Mouse (Mus musculus) right cerebral cortex, postnatal 14 days (tissue): Measurements from ENCODE around the gene Lonp2.

Experiments used
- DNase-seq: peaks from one replicate; pipeline ENCODE4 v3.0.0; 2022

The Lonp2 gene

DNA sequence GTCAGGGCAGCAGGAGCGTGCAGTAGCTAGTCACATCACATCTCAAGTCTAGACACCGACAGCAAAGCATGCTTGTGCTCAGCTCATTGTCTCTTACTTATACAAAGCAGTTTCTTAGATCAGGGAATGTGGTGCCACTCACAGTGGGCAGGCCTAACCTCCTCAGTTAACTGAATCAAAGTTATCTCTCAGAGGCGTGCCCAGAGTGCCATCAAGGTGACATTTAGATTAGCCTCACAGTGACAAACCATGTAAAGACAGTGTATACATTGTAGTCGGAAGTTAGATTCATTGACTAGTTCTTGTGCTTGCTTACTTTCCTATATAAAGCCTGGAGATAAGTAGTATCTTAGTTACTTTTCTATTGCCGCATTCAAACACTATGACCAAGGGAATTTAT is 6.4 kb downstream of the Lonp2 start:
- DNase-seq = no peak

DNA sequence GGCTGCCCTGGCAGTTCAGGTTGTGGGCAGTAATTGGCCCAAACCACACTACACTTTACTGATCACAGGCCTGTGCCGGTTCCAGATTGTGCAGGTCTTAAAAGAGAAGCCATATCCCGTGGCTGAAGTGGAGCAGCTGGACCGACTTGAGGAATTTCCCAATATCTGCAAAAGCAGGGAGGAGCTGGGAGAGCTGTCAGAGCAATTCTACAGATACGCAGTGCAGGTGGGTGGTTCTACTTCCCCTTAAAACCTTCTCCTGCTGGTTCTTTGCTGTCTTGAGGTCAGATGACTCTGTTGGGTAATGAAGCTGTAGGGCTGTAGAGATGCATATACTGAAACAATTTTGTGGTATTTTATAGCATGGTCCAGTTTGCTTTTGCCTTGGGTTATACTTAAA is 7.6 kb downstream of the Lonp2 start:
- DNase-seq = no peak

DNA sequence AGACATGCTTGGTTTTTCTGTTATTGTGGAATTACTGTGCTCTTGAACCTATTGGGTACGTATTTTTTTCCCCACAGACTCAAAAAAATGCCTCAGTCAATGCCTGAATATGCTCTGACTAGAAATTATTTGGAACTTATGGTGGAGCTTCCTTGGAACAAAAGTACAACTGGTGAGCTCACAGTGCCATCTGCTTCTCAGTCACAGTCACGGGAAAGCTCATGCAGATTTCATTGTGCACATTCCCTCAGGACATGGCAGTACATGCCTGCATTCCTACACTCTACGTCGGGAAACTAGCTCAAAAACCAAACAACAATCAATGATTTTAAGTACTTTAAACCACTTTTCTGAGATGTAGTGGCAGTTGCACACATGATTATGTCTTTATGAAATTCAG is 14.0 kb downstream of the Lonp2 start:
- no peak for DNase-seq

DNA sequence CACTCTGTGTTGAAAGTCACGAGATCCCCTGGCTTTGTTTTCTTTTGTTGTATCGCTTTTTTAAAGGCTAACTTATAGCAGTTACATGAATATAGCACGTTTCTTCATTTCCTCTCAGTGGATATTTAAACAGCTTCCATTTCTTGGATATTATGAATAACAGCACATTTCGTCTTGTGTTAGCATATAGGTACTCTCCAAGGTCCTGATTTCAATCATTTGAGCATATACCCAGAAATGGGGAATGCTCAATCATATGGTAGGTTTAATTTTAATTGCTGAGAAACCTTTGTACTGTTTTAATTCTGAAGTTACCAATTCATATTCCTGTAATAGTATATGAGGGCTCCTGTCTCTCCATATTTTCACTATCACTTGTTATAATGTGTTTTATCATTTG is 15.1 kb downstream of the Lonp2 start:
- DNase-seq = no peak

DNA sequence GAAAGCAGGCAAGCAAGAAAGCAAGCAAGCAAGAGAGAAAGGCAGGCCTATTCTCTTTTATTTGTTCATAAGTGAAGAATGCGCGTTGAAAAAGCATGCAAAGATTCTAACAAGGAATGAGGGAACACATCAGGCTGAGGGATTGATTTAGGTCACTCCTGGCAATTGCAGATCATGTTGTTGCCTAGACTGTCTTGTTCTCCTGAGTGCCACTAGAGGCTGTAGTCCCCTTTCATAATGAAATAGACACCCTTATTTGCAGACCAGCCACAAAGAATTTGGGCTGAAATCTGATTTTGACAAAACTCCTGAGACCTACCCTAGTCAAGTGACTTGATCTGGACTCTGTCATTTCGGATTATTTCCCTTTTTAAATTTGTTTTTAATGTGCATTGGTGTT is 18.8 kb downstream of the Lonp2 start:
- DNase-seq = no peak

DNA sequence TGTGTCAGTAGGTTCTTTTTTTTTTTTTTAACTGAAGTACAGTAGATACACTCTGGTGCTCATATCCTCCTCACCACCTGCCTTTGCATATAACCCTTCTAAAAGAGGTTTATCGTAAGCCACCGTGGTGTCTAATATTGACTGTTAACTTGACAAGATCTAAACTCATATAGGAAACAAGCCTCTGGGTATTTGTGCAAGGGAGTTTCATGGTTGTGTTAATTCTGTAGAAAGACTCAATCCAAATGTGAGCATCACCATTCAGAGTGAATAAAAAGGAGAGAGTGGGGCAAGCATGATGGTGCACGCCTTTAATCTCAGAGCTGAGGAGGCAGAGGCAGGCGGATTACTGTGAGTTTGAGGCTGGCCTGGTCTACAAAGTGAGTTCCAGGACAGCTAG is 20.8 kb downstream of the Lonp2 start:
- no peak for DNase-seq

DNA sequence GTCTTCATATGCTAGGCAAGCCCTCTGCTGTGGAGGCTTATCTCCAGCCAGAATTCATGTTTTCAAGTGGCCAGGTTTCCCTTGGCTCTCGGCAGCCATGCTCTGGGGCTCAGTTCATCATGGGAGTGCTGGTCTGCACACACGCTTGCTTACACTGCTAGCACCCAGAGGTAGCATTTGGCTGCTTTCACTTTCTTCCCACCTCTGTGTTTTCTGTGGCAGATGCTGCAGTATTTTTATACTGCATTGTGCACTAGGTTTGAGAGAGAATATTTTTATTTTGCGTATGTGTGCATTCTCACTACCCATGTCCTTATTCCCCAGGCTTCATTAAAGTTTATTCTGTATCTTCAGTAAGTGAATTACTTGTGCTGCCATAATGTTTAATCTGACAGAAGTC is 23.9 kb downstream of the Lonp2 start:
- DNase-seq = no peak

DNA sequence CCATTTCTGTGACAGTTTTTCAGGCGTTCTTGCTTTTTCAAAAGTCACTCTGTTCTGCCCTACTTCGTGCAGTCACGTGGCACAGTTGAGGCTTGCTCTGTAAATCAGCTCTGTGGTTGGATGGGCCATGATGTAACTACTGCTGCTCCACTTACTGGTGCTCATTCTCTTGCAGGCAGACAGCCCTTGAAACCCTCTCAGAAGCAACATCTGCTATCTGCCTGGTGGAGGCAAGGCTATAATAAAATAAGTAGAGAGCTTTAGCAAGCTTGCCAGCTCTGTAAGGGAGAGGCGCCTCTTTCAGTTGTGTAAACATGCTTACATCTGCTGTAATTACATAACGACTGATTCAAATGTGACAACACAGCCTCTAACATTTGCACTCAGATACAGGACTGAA is 27.6 kb downstream of the Lonp2 start:
- DNase-seq = peak; percentile 34

DNA sequence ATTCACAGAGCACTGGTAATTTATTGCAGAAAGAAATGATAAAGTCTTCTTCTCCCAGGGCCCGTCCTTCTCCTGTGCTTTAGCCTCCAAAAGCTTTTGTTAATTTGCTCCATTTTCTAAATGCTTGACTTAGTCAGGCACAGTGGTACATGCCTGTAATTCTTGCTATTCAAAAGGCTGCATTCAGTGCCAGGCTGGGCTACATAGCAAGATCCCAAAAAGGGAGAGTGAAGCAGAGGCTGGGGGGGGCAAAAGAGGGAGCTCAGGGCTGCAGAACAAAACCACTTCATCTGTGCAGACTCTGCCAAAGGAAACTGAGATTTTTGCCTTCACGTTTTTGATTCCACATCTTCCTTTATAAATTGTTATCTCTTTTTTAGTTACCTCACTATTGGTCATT is 28.7 kb downstream of the Lonp2 start:
- peak; percentile 17 for DNase-seq

DNA sequence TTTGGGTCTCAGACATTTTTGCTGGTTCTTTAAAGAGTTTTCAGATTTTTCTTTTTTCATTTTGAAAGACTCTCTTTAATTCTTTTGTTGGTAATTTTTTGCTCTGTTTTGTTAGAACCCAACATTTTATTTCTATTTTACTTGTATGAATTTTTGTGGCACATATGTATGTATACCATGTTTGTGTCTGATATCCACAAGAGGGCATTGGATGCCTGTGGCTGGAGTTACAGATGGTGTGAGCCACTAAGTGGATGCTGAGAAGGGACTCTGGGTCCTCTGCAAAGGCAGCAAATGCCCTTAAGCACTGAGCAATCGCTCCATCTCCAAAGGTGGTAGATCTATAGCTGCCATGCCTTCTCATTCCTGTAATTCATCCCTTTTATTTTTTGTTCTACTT is 30.7 kb downstream of the Lonp2 start:
- no peak for DNase-seq

DNA sequence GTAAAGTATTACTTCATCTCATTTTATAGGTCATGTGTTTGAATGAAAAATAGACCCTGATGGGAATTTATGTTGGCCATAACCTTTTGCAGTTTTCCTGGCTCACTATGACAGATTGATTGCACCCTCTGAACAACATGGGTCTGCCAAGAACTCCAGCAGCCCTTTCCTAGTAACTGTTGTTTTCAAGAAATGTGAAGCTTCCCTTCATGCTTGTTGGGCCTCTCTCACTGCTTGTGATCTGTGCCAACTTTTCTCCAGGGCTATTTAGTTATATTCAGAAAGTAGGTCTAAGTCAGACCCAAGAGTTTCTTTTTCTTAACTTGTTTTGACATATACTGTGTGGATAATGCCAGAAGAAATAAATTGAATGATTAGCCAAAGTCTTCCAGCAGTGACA is 44.9 kb downstream of the Lonp2 start:
- no peak for DNase-seq

DNA sequence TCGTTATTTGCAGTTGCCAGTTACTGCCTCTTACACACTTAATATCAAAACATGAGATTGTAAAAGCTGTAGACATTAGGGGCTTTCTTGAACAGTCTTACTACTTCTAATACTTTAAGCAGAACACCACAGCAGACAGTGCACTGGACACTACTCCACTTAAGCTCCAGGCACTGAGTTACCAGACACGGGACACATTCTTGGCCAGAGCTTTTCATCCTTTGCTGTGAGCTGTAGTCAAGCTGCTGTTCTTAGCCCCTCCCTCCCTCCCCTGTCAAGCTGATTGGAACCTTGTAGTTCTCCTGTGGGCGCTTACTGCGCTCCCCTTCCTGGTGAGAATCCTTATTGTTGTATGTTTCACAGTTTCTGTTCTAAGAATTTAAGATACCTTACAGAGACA is 45.4 kb downstream of the Lonp2 start:
- no peak for DNase-seq

DNA sequence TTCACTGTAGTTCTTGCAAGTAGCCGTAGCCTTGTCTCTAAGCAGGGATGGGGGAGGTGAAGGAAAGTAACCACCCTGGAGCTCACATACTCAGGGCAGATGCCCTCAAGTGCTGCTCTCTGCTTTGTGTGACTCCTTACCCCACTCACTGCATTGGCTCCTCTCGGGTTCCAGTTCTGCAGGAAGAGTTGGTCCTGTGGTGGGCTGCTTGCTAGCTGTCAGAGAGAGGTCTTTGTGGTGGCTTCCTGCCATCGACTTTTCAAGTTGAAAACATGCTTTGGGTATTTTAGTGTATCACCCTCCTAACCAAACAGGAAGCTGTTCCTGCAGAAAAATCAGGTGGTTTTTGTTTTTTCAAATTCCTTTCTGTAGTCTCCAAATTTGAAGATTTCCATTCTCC is 62.8 kb downstream of the Lonp2 start:
- no peak for DNase-seq

DNA sequence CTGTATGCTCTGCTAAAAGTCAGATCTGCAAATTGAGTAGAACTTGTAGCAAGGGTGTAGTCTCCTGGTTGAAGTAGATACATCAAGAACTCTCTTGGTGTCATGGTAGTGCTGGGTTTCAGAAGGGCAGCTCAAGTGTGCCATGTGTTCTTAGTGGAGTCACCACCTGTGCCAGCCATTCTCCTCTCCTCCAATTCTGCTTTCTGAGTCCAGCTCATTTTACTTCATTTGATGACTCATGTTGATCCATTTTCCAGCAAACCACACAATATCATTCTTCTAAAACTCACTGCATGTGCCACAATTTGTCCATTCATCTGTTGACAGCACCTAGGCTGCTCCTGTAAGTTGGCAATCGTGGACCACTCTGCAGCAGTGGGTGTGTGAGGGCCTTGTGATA is 68.3 kb downstream of the Lonp2 start:
- no peak for DNase-seq

DNA sequence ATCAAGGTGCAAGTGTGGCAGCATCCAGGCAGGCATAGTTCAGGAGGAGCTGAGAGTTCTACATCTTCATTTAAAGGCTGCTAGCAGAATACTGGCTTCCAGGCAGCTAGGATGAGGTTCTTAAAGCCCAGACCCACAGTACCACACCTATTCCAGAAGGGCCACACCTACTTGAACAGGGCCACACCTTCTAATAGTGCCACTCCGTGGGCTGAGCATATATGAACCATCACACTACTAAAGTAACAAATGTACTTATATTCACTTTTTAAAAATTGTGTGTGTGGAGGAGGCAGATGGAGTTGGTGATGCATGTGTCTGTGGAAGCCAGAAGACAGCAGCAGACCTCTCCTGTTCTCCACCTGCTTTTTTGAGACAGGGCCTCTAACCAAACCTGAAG is 70.2 kb downstream of the Lonp2 start:
- DNase-seq = no peak

DNA sequence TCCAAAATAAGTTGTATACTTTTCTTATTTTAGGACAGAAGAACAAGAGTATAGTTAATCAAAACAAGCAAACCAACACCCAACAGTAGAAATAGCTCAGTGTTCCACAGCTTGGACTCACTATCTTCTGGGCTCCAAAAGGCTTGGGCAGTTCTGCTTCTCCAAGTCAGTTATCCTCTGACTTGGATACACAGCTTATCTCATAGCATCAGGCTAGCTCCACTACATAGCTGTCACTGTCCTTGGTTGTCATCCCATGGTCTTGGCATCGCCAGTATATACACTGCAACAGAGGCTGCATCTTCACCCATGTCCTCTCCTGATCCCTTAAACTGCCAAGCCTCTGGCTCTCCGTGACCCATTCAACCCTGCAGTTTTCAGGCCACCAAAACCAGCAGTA is 71.9 kb downstream of the Lonp2 start:
- DNase-seq = no peak

DNA sequence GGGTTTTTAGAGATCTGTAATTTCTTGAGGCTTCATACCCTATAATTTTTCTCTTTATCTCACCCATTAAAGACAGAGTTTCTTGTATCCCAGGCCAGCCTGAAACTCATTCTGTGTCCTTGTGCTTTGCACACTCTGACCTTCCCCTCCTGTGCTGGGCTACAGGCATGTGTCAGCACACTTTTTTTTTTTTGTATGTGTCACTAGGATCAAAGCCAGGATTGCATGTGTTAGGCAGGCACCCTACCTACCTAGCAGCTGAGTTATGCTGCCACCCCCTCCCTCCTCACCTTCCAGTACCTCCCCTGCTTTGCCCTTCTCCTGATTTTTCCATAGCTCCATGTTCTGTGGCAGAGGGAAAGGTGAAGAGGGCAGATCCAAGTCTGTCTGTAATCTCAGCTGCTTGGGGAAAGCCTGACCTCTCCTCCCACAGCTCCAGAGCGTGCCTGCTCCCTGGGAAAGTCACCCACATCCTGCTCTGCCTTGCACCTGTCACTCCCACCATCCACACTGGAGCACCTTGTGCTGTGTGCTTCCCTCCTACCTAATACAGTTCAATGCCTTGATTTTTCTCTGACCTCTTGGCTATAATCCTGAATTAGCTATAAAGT is 75.1 kb downstream of the Lonp2 start:
- DNase-seq = no peak

DNA sequence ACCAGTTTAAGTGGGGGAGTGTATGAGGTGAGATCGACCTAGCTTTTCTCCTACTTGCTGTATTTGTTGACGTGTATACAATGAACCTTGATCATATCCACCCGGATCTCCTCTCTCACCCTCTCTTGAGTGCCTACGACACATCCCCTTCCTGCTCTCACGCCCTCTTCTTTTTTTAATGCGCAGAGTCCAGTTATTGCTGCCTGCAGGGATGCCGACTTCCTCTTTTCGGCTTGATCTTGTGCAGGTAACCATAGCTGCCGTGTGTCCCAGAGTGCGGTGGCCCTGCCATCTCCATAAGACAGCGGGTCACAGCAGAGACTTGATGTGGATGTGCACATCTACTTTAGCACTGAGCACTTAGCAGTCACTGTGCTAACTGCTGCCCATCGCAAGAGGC is 75.6 kb downstream of the Lonp2 start:
- DNase-seq = no peak

DNA sequence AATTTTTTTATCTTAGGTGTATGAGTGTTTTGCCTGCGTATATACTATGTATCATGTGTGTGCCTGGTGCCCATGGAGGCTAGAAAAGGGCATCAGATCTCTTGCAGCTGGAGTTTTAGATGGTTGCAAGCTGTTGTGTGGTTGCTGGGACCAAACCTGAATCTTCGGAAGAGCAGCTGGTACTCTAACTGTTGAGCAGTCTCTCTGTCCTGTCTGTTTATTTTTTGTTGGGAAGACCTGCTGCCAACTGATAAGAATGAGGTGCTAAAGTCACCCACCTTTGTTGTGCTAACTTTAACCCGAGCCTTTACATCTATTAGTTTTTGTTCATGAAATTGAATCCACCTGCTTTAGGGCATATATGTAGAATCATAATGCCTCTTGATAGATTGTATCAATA is 78.6 kb downstream of the Lonp2 start:
- no peak for DNase-seq

DNA sequence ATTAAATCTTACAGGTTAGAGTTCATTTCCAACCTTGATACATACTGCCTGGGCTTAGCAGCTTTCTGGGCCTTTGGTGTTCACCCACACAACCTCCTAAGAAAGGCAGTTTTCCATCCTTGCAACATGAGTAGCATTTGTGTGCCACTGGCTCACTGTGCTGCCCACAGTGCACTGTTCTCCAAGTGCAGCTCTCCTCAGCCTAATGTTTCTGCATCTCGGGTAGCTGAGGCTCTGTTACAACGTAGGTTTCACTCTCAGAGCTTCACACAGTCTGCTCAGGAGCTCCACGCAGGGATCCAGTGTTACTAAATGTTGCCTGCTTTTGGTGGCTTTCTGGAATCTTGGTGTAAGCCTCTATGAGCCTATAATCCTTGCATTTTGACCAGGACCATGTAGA is 81.5 kb downstream of the Lonp2 start:
- no peak for DNase-seq

DNA sequence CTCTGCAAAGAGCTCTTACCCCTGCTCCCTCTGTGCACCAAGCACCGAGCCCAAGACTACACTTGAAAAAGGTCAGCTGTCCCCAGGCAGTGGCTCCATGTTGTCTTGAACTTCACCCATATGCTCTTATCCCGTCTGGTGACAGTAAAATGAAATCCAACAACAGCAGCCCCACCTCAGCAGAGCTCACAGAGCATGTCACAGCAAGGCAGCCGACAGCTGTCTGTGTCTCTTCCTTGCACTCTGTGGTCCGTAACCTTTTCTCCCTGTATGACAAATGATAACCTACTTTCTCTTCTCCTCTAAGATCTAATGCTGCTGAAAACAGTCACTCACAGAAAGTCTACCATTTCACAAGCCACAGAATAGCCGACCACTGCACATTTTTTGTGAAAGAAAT is 82.9 kb downstream of the Lonp2 start:
- DNase-seq = no peak

DNA sequence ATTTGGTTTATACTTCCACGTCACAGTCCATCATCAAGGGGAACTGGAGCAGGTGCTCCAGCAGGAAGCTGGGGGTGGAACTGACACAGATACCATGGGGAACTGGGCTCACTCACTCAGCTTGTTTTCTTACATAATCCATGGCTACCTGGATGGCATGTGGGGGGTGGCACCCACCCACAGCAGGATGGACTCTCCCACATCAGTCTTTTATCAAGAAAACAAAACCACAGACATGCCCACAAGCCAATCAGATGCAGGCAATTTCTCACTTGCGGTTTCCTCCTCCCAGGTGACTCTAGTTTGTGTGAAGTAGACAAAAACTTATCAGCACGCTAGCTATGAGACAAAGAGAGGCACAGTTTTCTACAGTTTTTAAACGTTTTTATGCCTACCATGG is 84.0 kb downstream of the Lonp2 start:
- no peak for DNase-seq

DNA sequence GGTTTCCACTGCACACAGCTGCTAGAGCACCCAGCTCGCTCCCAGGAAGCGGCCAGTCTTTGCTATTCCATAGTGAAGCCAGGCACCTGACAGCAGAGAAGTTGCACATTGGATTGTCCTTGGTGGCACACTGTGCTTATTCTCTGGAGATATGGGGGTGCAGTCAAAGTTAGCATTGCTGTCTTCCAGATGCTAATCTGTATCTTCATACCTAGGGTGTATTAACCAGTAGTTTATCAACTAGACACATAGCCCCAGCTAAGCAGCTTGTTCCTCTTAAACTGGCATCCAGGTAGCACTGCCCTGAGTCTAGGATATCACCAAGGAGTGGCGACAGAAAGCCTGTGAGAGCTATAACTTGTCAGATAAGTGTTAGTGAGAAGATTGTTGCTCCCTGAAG is 88.8 kb downstream of the Lonp2 start:
- DNase-seq = no peak

DNA sequence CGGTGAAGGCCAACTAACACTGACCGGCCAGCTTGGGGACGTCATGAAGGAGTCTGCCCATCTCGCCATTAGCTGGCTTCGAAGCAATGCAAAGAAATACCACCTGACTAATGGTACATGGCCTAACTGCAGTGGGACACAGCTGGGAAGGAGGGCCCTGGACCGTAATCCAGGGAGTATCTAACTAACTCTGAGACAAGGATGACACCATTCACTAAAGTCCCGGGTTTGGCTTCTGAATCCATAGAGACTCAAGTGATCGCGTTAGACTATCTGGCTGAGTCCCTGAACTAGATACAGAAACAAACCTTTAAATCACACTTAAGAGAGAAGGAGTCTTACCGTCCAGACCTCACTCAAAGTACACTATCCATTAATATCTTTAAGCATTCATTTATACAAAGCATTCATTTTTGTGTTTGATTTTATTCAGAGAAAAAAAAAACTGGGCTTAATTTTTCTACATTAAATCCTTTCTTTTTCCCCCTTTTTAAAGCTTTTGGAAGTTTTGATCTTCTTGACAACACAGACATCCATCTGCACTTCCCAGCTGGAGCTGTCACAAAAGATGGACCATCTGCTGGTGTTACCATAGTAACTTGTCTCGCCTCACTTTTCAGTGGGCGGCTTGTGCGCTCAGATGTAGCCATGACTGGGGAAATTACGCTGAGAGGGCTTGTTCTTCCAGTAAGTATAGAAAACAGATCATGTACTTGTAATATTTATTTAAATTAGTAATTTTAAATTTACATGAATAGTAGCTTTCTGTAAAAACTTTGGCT is 89.8 kb downstream of the Lonp2 start:
- peak; percentile 49 for DNase-seq

DNA sequence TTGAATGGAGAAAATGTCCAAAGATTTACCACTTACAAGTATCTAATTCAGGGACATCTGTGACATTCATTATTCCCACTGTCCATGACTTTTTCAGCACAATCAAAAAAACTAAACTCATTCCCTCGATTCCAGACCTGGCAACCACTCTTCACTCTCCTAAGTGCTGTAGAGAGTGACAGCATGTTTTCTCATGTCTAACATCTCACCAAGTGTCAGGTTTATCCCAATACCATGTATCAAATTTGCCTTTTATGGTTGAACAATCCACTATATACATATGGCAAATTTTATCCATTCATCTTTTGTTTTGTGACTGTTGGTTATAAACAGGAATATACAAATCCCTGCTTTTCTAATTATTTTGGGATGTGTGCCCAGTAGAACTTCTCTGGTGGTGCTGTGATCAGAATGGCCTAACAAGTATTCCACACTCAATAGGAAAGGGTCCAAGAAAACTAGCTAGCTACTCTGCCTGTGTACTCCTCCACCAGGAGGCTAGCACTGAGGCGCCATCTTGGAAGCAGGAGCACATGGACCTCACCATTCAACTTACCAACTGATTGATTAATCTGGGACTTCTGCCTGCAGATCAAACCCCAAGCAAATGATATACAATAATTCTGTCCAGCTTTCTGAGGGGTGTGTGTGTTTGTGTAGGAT is 94.6 kb downstream of the Lonp2 start:
- no peak for DNase-seq
